Mouse (Mus musculus) left cerebral cortex, adult 2 months (tissue): ENCODE results near the gene Spata13. TPM values are rescaled to one million over a fixed set of nuclear protein-coding genes. Genes with fewer than 3 reads are reported as not detected.

Experiments
- DNase-seq, 2 experiments: peaks; one replicate each; pipeline ENCODE4 v3.0.0; 2021 to 2022; ENCODE audit warnings: low spot score in 2 of 2, mixed read lengths in 1 of 2; ENCODE audit errors: extremely low spot score in 1 of 2
- H3K27ac ChIP-seq: fragments of 200-600 bp; 2 replicates; pipeline ENCODE4 v1.8.1; 2022
- H3K4me3 ChIP-seq: fragments of 200-600 bp; 2 replicates; pipeline ENCODE4 v1.8.1; 2022
- CTCF ChIP-seq: fragments of 200-600 bp; IDR thresholded peaks from 2 replicates; pipeline ENCODE4 v1.8.1; 2022; ENCODE audit warnings: antibody characterized with exemption, mild to moderate bottlenecking, moderate library complexity
- intact Hi-C: fragments of 180-260 bp; cut with DNase I; formaldehyde crosslinking; loops from one replicate; pipeline ENCODE4 v1.15.1; 2025
- long read RNA-seq, 2 experiments: library from polyadenylated mRNA; stranded (forward); transcript quantifications; one replicate each; pipeline ENCODE4 v2.0.0; 2021; ENCODE audit warnings: borderline mapping rate in 2 of 2
- total RNA-seq, 2 experiments: library from RNA; stranded (reverse); gene quantifications; 2 replicates each; pipeline ENCODE4 v1.2.3; 2021

Spata13 gene
- total RNA-seq, result 10 to 100 TPM; 15.4 to 23.7 TPM
- long read RNA-seq, experiment 1, full-length matches to known transcripts, result 2 of 5 reads
- long read RNA-seq, experiment 1, partial matches to known transcripts, result 0 of 5 reads
- long read RNA-seq, experiment 1, other reads (novel, unspliced or antisense), result 3 of 5 reads
- long read RNA-seq, experiment 2, full-length matches to known transcripts, result 1 of 6 reads
- long read RNA-seq, experiment 2, partial matches to known transcripts, result 3 of 6 reads
- long read RNA-seq, experiment 2, other reads (novel, unspliced or antisense), result 2 of 6 reads

- no peak for TF ChIP-seq CTCF
- no peak within 1 kb of the TSS for H3K27ac ChIP-seq
- H3K4me3 ChIP-seq, result peak within 1 kb of the TSS; percentile 67
- DNase-seq, result peak; percentile 63 to 70
- intact Hi-C loops, result loop anchor here (5.0 kb wide), 3 partner anchors 53 to 107 kb away; no protein-coding TSS in a partner anchor
These were observed at the start of gene Spata13 for GRCm38 (mm10) chr14:60633961-60634864. Spata13 (plus strand) TSS chr14:60634001.

GRCm38 (mm10) chr14:60586687-60587453 lies 46.9 kb upstream of the Spata13 start:
- intact Hi-C loops, result no loop called here
- TF ChIP-seq CTCF, result no peak

GRCm38 (mm10) chr14:60589001-60589400 lies 44.8 kb upstream of the Spata13 start:
- no peak for TF ChIP-seq CTCF
- Histone ChIP-seq H3K27ac (no peak overlapping the region), H3K4me3 (no peak overlapping the region)
- intact Hi-C loops, result no loop called here
- no peak for DNase-seq

More at GRCm38 (mm10) chr14:60586687-60587453, 46.9 kb upstream of the Spata13 start:
- no peak for DNase-seq
- H3K4me3 ChIP-seq, result no peak overlapping the region
- no peak overlapping the region for H3K27ac ChIP-seq

- TF ChIP-seq CTCF, result no peak
- Histone ChIP-seq H3K27ac (no peak overlapping the region), H3K4me3 (no peak overlapping the region)
- intact Hi-C loops, result no loop called here
- no peak for DNase-seq
These were observed 41.5 kb upstream of the Spata13 start for GRCm38 (mm10) chr14:60592339-60592738.

GRCm38 (mm10) chr14:60592822-60593221 lies 41.0 kb upstream of the Spata13 start:
- Histone ChIP-seq H3K27ac (no peak overlapping the region), H3K4me3 (no peak overlapping the region)
- intact Hi-C loops, result no loop called here
- TF ChIP-seq CTCF, result no peak
- DNase-seq, result peak; percentile 15 to 18

DNA sequence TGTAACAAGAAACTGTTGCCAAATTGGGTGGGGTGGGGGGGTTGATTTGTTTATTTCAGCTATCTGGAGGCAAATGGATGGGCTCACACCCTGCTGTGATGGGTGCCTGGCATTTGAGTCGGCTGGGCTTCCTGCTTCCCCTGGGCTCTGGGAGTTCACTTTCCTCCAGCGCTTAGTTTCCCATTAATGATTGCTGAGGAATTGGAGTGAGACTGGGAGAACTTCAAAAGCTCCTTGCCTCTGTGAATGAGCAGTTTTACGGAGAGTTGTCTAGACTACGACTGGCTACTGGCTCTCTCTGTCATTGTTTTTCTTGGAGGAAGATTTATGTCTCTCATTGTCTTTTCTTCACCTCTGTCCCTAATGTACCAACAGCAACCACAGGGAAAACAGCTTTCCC lies 36.2 kb upstream of the Spata13 start:
- intact Hi-C loops, result no loop called here
- Histone ChIP-seq H3K27ac (no peak overlapping the region), H3K4me3 (no peak overlapping the region)
- no peak for DNase-seq
- no peak for TF ChIP-seq CTCF

DNA sequence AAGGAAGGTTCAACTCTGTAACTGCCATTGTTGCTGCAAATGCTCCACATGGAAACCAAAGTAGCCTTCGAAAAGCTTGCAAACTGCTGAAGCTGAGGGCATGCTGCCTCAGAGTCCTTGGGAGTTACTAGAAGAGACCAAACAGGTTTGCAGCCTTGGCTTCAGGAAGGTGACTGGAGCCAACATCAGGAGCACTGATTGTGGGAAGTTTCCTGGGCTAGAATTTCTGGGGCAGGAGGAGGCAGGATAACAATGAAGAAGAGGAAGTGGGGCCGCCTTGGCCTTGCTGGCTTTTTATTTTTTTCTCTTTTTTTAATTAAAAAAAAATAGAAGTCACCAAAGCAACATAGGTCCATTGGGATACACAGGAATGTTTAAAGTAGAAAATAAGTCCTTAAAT lies 34.8 kb upstream of the Spata13 start:
- no peak for DNase-seq
- TF ChIP-seq CTCF, result no peak
- intact Hi-C loops, result no loop called here
- Histone ChIP-seq H3K4me3 (no peak overlapping the region), H3K27ac (no peak overlapping the region)

DNA sequence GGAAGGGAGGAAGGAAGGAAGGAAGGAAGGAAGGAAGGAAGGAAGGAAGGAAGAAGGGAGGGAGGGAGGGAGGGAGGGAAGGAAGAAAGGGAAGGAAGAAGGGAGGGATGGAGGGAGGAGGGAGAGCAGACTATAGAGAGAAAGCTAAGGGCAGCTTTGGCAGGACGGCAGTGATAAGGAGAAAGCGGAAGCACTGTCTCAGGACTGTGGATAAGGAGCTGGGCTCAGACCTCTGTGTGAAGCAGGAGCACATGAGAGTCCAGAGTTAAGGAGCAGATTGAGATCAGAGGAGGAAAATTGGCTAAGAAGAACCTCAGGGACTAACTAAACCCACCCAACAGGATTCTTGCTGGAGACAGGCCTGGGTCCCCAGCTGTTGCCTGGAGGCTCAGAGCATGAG lies 28.2 kb upstream of the Spata13 start:
- H3K27ac ChIP-seq, result no peak overlapping the region
- no peak for TF ChIP-seq CTCF
- intact Hi-C loops, result no loop called here
- no peak for DNase-seq
- H3K4me3 ChIP-seq, result no peak overlapping the region

DNA sequence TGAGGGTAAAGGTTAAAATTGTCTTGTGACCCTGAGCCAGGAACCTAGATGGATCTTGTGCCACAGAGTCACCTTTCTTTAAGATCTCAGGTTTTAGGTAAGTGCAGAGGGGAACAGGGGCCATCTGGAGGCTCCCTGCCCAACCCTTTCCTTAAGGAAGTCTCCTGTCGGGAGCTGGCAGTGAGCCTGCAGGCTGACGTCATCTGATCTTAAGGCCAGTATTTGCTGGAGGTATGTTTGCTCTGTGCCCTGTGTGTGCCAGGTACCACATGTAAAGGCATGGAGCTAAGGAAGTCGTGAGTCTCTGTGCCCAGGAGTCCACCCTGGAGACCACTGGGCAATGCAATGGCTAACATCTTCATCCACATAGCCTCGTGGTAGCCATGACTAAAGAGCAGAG lies 27.6 kb upstream of the Spata13 start:
- no peak for TF ChIP-seq CTCF
- Histone ChIP-seq H3K4me3 (no peak overlapping the region), H3K27ac (no peak overlapping the region)
- intact Hi-C loops, result no loop called here
- DNase-seq, result no peak

- no peak for DNase-seq
- no peak for TF ChIP-seq CTCF
- H3K27ac ChIP-seq, result no peak overlapping the region
- intact Hi-C loops, result no loop called here
- no peak overlapping the region for H3K4me3 ChIP-seq
These were observed 26.1 kb upstream of the Spata13 start for GRCm38 (mm10) chr14:60607743-60608142.

GRCm38 (mm10) chr14:60609160-60609559 lies 24.6 kb upstream of the Spata13 start:
- no peak for DNase-seq
- TF ChIP-seq CTCF, result no peak
- H3K4me3 ChIP-seq, result no peak overlapping the region
- no peak overlapping the region for H3K27ac ChIP-seq
- intact Hi-C loops, result no loop called here

DNA sequence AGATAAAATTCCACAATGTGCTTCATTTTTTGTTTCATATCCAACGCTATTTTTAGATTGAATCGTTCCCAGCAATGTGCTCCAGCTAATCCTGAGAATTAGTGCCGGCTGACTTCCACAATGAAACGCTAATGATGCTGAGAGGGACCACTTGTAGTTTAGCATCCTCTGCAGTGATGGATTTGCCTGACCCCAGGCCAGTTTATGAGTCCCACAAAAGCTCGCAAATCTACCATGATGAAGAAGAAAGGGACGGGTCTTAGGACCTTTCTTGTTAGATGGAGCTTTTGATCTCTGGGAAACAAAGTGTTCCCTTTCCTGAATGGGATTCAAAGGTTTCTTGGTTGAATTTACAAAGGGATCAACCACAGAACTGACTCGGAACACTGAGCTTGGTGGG lies 21.1 kb upstream of the Spata13 start:
- DNase-seq, result no peak
- intact Hi-C loops, result no loop called here
- no peak for TF ChIP-seq CTCF
- no peak overlapping the region for H3K27ac ChIP-seq
- no peak overlapping the region for H3K4me3 ChIP-seq
